Mouse (Mus musculus) heart, postnatal 0 days (tissue): Measurements from ENCODE around the gene Spats2.

Source experiments
- CTCF ChIP-seq: IDR thresholded peaks from 2 replicates; pipeline ENCODE4 v1.5.1; 2016; ENCODE audit warnings: antibody characterized with exemption, control low read depth, low read depth
- EP300 ChIP-seq: IDR thresholded peaks from 2 replicates; pipeline ENCODE4 v1.6.1; 2016; ENCODE audit warnings: antibody characterized with exemption, low read depth

- TF ChIP-seq CTCF, result no peak
- no peak for TF ChIP-seq EP300
Measured at GRCm38 (mm10) chr15:99238006-99238405, 112.3 kb downstream of the Spats2 start.
